Mouse (Mus musculus) liver, postnatal 0 days (tissue): Measurements from ENCODE around the gene Mre11a.

Experiments
- CTCF ChIP-seq: sonication (generic); IDR thresholded peaks from 2 replicates; pipeline ENCODE4 v1.5.1; 2016; ENCODE audit warnings: antibody characterized with exemption, low read depth
- EP300 ChIP-seq: IDR thresholded peaks from 2 replicates; pipeline ENCODE4 v1.6.1; 2016; ENCODE audit warnings: antibody characterized with exemption, low read depth, mild to moderate bottlenecking

DNA sequence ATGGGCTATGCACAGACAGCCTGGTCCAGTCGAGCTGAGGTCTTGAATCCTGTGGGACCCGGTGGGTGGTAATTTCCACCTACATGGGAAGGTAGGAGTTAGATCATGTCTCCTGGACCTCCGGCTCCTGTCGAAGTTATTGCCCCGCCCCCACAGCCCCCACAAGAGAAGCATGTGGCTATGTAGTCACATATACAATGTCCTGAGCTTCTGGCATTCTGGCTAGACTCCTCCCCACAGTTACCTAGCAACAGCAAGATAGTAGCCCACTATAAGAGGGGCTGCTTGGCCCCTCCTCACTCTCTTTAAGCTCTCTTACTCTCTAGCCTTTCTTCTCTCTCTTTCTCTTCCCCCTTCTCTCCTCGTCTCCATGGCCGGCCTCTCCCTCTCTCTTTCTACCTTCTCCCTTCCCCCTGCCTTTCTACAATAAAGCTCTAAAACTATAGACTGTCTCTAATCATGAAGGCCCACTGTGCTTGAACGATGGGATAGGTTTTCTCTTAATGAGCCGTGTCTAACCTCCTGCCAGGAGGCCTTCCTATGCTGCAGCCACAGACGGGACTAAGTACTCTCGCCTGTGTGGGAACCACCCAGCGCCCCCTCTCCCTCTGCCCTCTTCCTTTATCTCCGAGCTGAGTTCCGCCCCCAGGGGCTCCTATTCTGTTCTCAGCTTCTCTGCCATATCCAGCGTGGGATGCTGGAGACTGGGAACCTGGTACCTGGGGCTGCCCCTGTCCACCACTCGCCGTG is 87.9 kb downstream of the Mre11a start:
- TF ChIP-seq CTCF (no peak), EP300 (no peak)
